Comparison of ENCODE assay signal across 9 mouse cellular contexts in genomic region chr12:80168178-80168686, GRCm38 (mm10). TPM values are rescaled to one million over a fixed set of nuclear protein-coding genes. Genes with fewer than 3 reads are reported as not detected.
DNase-seq lines count a peak whose midpoint lies in the region; ATAC-seq lines count a peak whose summit lies in the region.
"Had no signal": no experiment of that assay in that cellular context is flagged by ENCODE, and none has a peak within 500 bp of the region (broad histone marks: within the 10 kb centered on the region; RNA-seq: fewer than 3 reads in every experiment).

No protein-coding gene starts in this region.

- H3K27me3 ChIP-seq in forebrain, embryonic 14.5 days (replicated peaks; ENCODE audit: control insufficient read depth, insufficient read depth, low read length), result no peaks in the 10 kb centered on the region
- H3K27me3 ChIP-seq in liver, embryonic 16.5 days (ENCODE audit: control insufficient read depth, insufficient read depth, low read depth, low read length), result no peaks in the 10 kb centered on the region
- no peaks in the 10 kb centered on the region for H3K27me3 ChIP-seq in neural tube, embryonic 13.5 days
- H3K27me3 ChIP-seq: Patski had no signal

- peak overlapping the region; percentile 85 for H3K27ac ChIP-seq in forebrain, embryonic 14.5 days (ENCODE audit: low read depth, low read length)
- H3K27ac ChIP-seq in liver, embryonic 16.5 days (ENCODE audit: low read length), result no peak overlapping the region
- peak overlapping the region; percentile 90 for H3K27ac ChIP-seq in neural tube, embryonic 13.5 days (replicated peaks)

- peak; percentile 85 for DNase-seq in CD4-positive, CD25-positive, alpha-beta regulatory T cell, adult 2 months (ENCODE audit: low read depth, low spot score)
- DNase-seq in c-Kit-positive CD71-positive TER-119-negative erythroid progenitor cells, embryonic 14.5 days (ENCODE audit: low read depth), result peak; percentile 61
- DNase-seq in forebrain, embryonic 14.5 days (ENCODE audit: low spot score), result peak; percentile 92
- peak; percentile 80 to 82 for DNase-seq in heart, postnatal 14 days
- DNase-seq in large intestine, adult 2 months (ENCODE audit: low read depth, low spot score), result peak; percentile 19
- DNase-seq in telencephalon, adult 2 months (ENCODE audit: low read depth, low spot score), result peak; percentile 83

- peak overlapping the region; percentile 40 for H3K4me2 ChIP-seq in forebrain, embryonic 14.5 days (ENCODE audit: low read length)
- peak overlapping the region; percentile 61 for H3K4me2 ChIP-seq in liver, embryonic 16.5 days (ENCODE audit: low read depth, low read length)
- peak overlapping the region; percentile 41 for H3K4me2 ChIP-seq in neural tube, embryonic 13.5 days

- H3K9ac ChIP-seq in forebrain, embryonic 14.5 days (ENCODE audit: low read length), result peak overlapping the region; percentile 65
- H3K9ac ChIP-seq in liver, embryonic 16.5 days (ENCODE audit: low read depth, low read length), result peak overlapping the region; percentile 52
- H3K9ac ChIP-seq in neural tube, embryonic 13.5 days, result peak overlapping the region; percentile 74

- H3K4me3 ChIP-seq in forebrain, embryonic 14.5 days (ENCODE audit: low read depth, low read length), result peak overlapping the region; percentile 50
- H3K4me3 ChIP-seq in liver, embryonic 16.5 days (ENCODE audit: low read depth, low read length), result peak overlapping the region; percentile 69
- H3K4me3 ChIP-seq in neural tube, embryonic 13.5 days, result peak overlapping the region; percentile 55

- H3K9me3 ChIP-seq in forebrain, embryonic 14.5 days (replicated peaks; ENCODE audit: control insufficient read depth, low read length), result no peaks in the 10 kb centered on the region
- no peaks in the 10 kb centered on the region for H3K9me3 ChIP-seq in liver, embryonic 16.5 days (replicated peaks; ENCODE audit: control insufficient read depth, low read length)
- no peaks in the 10 kb centered on the region for H3K9me3 ChIP-seq in neural tube, embryonic 13.5 days

- peak; percentile 91 for ATAC-seq in forebrain, embryonic 14.5 days
- peak; percentile 78 for ATAC-seq in liver, embryonic 16.5 days (ENCODE audit: low read depth)
- ATAC-seq in neural tube, embryonic 13.5 days (ENCODE audit: low read depth), result peak; percentile 90
- ATAC-seq: Patski had no signal

- H3K4me1 ChIP-seq in forebrain, embryonic 14.5 days (ENCODE audit: control insufficient read depth, insufficient read depth, low read length), result 0 out of 2 replicates have a peak, but pooled peaks cover 2% of the 10 kb centered on the region
- H3K4me1 ChIP-seq in liver, embryonic 16.5 days (ENCODE audit: control insufficient read depth, low read depth, low read length), result no peaks in the 10 kb centered on the region
- peaks cover 20% of the 10 kb centered on the region for H3K4me1 ChIP-seq in neural tube, embryonic 13.5 days (replicated peaks)

- H3K36me3 ChIP-seq in forebrain, embryonic 14.5 days (ENCODE audit: control insufficient read depth, insufficient read depth, low read length), result peaks cover 18% of the 10 kb centered on the region
- H3K36me3 ChIP-seq in liver, embryonic 16.5 days (ENCODE audit: control insufficient read depth, insufficient read depth), result no peaks in the 10 kb centered on the region
- H3K36me3 ChIP-seq in neural tube, embryonic 13.5 days, result peaks cover 26% of the 10 kb centered on the region

- intact Hi-C loops in heart, postnatal 14 days (cut with DNase I), result no loop called here

- WGBS in forebrain, embryonic 14.5 days, result 7% methylated on average over 35 of the region's 35 CpGs
- 33% methylated on average over 35 of the region's 35 CpGs for WGBS in large intestine, adult 2 months
- 18% methylated on average over 35 of the region's 35 CpGs for WGBS in liver, embryonic 16.5 days (ENCODE audit: insufficient replicate concordance)
- WGBS in neural tube, embryonic 13.5 days, result 15% methylated on average over 35 of the region's 35 CpGs

RNA-seq across cellular contexts. Expression of gene Zfp36l1, which starts 55.4 kb away (rescaled TPM):
- 39.7 and 45.5 TPM in 2 replicates for polyA plus RNA-seq in forebrain, embryonic 14.5 days (2014; fragmentation: Nextera tagmentation; extraction: Ambion mirVana)
- total RNA-seq in heart, postnatal 14 days (2021), result 10 to 100 TPM; 97.5 to 98.7 TPM
- polyA plus RNA-seq in large intestine, adult 2 months (2012; rRNA removed), result 40.2 and 69.1 TPM in 2 replicates
- 22.2 and 30.4 TPM in 2 replicates for polyA plus RNA-seq in liver, embryonic 16.5 days (2015; fragmentation: Nextera tagmentation; extraction: Ambion mirVana)
- polyA plus RNA-seq in neural tube, embryonic 13.5 days (2015; fragmentation: Nextera tagmentation; extraction: Ambion mirVana), result 49.6 and 57.4 TPM in 2 replicates

Comparison
In these comparisons a context has a peak if more than half of its experiments do, and no peak if none do; other contexts are left out.
1. DNase-seq: peak in every context shown above with its lines; median percentile 92 in forebrain, embryonic 14.5 days; 85 in CD4-positive, CD25-positive, alpha-beta regulatory T cell, adult 2 months; 83 in telencephalon, adult 2 months; 81 in heart, postnatal 14 days; 61 in c-Kit-positive CD71-positive TER-119-negative erythroid progenitor cells, embryonic 14.5 days; 19 in large intestine, adult 2 months.